Mouse (Mus musculus) kidney, embryonic 15.5 days (tissue): ENCODE results near the gene Vipr2. TPM values are rescaled to one million over a fixed set of nuclear protein-coding genes. Genes with fewer than 3 reads are reported as not detected.

Experiments used
- ATAC-seq: fragments of 200-750 bp; cut with Nextera tagmentation; replicated peaks from 2 replicates; pipeline ENCODE4 v1.8.0; 2017; ENCODE audit warnings: moderate TSS enrichment; ENCODE audit not compliant: low FRiP score
- H3K27ac ChIP-seq: fragments of 300-500 bp; sonication (generic); 2 replicates; pipeline ENCODE4 v1.5.1; 2015; ENCODE audit warnings: mild to moderate bottlenecking, inconsistent platforms
- H3K27me3 ChIP-seq: fragments of 300-500 bp; sonication (generic); 2 replicates; pipeline ENCODE4 v1.6.1; 2015; ENCODE audit warnings: inconsistent platforms
- H3K36me3 ChIP-seq: fragments of 300-500 bp; sonication (generic); 2 replicates; pipeline ENCODE4 v1.6.1; 2015; ENCODE audit warnings: inconsistent platforms
- H3K4me1 ChIP-seq: fragments of 300-500 bp; sonication (generic); 2 replicates; pipeline ENCODE4 v1.6.1; 2015; ENCODE audit warnings: inconsistent platforms
- H3K4me2 ChIP-seq: fragments of 300-500 bp; sonication (generic); 2 replicates; pipeline ENCODE4 v1.6.1; 2015; ENCODE audit warnings: moderate library complexity, mild to moderate bottlenecking, inconsistent platforms
- H3K4me3 ChIP-seq: fragments of 300-500 bp; sonication (generic); replicated peaks from 2 replicates; pipeline ENCODE4 v1.5.1; 2015; ENCODE audit warnings: mild to moderate bottlenecking, inconsistent platforms
- H3K9ac ChIP-seq: fragments of 300-500 bp; sonication (generic); 2 replicates; pipeline ENCODE4 v1.6.1; 2015; ENCODE audit warnings: mild to moderate bottlenecking, inconsistent platforms
- H3K9me3 ChIP-seq: fragments of 300-500 bp; sonication (generic); replicated peaks from 2 replicates; pipeline ENCODE4 v1.6.1; 2016; ENCODE audit warnings: inconsistent platforms
- WGBS: fragments of 180-500 bp; shearing (Covaris S2); methylation state at CpG from one replicate; pipeline ENCODE4 v1.1.7; 2015; ENCODE audit warnings: mixed read lengths; 5-methylcytosine and 5-hydroxymethylcytosine counted together
- polyA plus RNA-seq: library from polyadenylated mRNA; unstranded; fragments of >200 nt; fragmentation: Nextera tagmentation; extraction: Ambion mirVana; gene quantifications from 2 replicates; pipeline ENCODE4 v1.2.1, GENCODE M21; 2015

The Vipr2 gene
- polyA plus RNA-seq, 1 experiment from 2014 or later: 0.86 TPM

DNA sequence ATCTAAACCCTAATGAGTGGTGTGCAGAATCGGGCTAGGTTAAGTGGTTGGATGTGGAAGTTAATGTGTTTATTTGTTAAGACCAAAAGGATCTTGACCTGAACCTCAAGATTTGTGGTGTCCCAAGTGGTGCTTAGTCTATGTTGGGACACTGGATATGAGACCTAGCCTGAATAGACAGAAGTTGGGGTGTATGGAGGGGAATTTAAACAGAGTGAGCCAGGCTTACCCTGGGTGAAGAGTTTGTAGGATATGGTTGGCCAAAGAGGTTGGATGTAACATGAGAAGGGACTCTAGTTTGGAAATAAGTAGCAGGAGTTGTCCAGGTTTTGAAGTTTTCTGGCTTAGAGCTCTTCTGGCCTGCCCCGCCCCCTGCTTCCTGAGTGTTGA, 15.3 kb upstream of the Vipr2 start:
- no peaks in the 10 kb centered on the region for H3K27me3 ChIP-seq
- H3K27ac ChIP-seq: no peak overlapping the region
- 94% methylated on average over 2 of the region's 2 CpGs for WGBS
- no peak overlapping the region for H3K9ac ChIP-seq
- no peak overlapping the region for H3K4me2 ChIP-seq
- no peak overlapping the region for H3K4me3 ChIP-seq
- H3K9me3 ChIP-seq: peaks cover 37% of the 10 kb centered on the region
- H3K36me3 ChIP-seq: peaks cover 47% of the 10 kb centered on the region
- no peak for ATAC-seq
- H3K4me1 ChIP-seq: no peaks in the 10 kb centered on the region

DNA sequence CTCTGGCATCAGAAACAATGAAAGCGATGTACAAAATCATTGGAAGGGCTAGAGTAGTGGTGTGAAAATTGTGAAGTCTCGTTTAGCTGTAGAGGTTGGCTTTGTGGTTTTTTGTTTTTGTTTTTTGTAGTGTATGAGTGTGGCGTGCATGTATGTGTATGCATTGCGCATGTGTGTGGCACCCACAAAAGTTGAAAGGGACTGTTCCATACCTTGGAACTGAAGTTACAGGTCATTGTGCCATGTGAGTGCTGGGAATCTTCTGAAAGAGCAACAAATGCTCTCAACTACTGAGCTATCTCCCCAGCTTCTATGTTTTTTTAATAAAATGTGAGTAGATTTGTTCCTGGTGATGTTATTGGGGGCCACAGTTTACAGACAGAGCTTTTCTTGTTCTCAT, 14.5 kb upstream of the Vipr2 start:
- Histone ChIP-seq H3K36me3 (peaks cover 40% of the 10 kb centered on the region), H3K27ac (no peak overlapping the region), H3K4me1 (no peaks in the 10 kb centered on the region), H3K4me2 (no peak overlapping the region), H3K4me3 (no peak overlapping the region), H3K9me3 (peaks cover 37% of the 10 kb centered on the region), H3K27me3 (no peaks in the 10 kb centered on the region), H3K9ac (no peak overlapping the region)
- WGBS: 96% methylated on average over 4 of the region's 4 CpGs
- ATAC-seq: no peak

DNA sequence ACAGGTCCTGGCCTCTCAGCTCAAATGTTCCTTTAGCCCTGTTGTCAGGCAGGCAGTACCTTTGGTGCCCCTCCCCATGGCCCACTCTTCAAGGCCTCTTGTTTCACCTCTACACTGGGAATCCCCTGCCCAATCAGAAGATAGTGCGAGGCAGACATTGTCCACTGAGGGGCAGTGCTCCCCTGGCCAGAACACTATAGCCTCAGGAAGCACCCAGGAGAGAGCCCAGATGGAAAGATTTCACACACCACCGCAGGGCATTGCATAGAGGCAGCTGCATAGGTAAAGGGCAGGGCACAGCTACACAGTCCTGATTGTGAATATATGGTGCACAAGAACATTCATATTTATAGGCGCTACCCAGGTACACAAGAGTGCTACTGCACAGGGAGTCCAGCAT, 6.5 kb upstream of the Vipr2 start:
- H3K9ac ChIP-seq: no peak overlapping the region
- H3K27ac ChIP-seq: no peak overlapping the region
- H3K4me2 ChIP-seq: no peak overlapping the region
- H3K4me1 ChIP-seq: no peaks in the 10 kb centered on the region
- no peak overlapping the region for H3K4me3 ChIP-seq
- ATAC-seq: peak; percentile 87
- peaks cover 13% of the 10 kb centered on the region for H3K27me3 ChIP-seq
- H3K36me3 ChIP-seq: no peaks in the 10 kb centered on the region
- 21% methylated on average over 3 of the region's 3 CpGs for WGBS
- H3K9me3 ChIP-seq: no peaks in the 10 kb centered on the region

DNA sequence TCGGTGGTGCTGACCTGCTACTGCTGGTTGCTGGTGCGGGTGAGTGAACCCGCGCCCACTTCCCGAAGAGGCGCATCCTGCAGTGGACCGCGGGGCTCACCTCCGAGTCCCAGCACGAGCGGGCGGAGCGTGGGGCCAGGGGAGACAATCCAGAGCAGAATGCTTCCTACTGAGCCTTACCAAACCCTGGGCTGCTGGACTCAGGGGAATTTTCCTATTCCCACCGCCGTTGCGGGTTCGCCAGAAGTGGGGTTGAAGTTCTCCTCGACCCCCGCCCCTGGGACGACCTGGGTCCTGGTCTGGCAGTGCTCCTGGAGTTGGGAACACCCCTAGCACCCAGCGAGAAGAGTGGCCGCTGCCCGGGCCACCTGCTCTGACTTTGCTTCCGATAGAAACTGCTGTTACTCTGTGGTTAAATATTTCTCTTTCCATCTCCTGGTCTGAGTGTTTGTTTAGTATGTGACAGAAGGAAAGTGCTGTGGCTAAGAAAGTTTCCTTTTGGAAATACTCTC, 385 bp downstream of the Vipr2 start:
- WGBS: under 1% methylated on average over 24 of the region's 24 CpGs
- ATAC-seq: no peak; the same call in 1 of the 2 replicates
- no peaks in the 10 kb centered on the region for H3K9me3 ChIP-seq

DNA sequence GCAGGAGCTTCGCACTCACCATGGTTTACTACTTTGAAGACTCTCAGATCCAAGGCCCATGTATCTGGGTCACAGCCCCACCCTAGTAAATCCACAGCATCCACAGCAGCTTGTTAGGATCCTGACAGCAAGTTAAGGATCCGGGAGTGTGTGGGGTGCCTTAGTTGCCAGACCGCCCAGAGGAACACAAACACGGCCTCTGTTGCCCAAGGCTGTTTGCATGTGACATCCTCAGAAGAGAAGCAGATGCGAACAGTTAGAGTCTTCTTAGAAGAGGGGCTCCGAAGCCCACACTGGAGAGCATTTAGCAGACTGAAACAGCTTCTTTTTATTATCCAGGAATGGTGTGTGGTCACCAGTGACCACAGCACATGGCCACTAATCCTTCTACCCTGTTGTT, 5.6 kb downstream of the Vipr2 start:
- no peaks in the 10 kb centered on the region for H3K4me1 ChIP-seq
- peaks cover 12% of the 10 kb centered on the region for H3K27me3 ChIP-seq
- WGBS: 76% methylated on average over 6 of the region's 6 CpGs
- H3K27ac ChIP-seq: no peak overlapping the region
- H3K4me3 ChIP-seq: no peak overlapping the region
- no peak overlapping the region for H3K9ac ChIP-seq
- ATAC-seq: no peak
- H3K9me3 ChIP-seq: no peaks in the 10 kb centered on the region
- H3K4me2 ChIP-seq: no peak overlapping the region
- H3K36me3 ChIP-seq: no peaks in the 10 kb centered on the region

More for the DNA sequence above, 385 bp downstream of the Vipr2 start:
- Histone ChIP-seq H3K27me3 (peaks cover 38% of the 10 kb centered on the region), H3K9ac (peak overlapping the region; percentile 55), H3K4me2 (peak overlapping the region; percentile 97), H3K4me3 (peak overlapping the region; percentile 59), H3K36me3 (no peaks in the 10 kb centered on the region), H3K4me1 (peaks cover 7% of the 10 kb centered on the region), H3K27ac (no peak overlapping the region)

DNA sequence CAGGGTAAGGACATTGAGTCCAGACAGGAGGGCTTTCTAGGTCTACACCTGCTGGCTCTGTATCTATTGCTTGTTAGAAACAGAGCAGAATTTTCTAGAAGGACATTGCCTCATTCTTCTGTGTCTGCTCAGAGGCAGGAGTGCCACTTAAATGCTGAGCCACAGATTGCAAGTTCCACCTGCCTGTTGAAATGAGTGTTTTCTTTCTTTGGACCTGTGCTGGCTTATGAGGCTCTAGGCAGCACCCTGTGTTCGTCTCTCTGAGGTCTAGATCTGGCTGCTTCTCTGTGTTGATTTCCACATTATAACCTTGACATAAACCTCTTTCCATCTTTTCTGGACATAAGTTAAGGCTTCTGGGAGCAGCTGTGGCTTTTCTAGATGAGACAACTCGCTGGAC, 6.8 kb downstream of the Vipr2 start:
- H3K4me1 ChIP-seq: no peaks in the 10 kb centered on the region
- H3K4me2 ChIP-seq: no peak overlapping the region
- H3K36me3 ChIP-seq: no peaks in the 10 kb centered on the region
- 70% methylated on average over 2 of the region's 2 CpGs for WGBS
- no peak overlapping the region for H3K27ac ChIP-seq
- peaks cover 2% of the 10 kb centered on the region for H3K27me3 ChIP-seq
- H3K4me3 ChIP-seq: no peak overlapping the region
- no peaks in the 10 kb centered on the region for H3K9me3 ChIP-seq
- no peak for ATAC-seq
- no peak overlapping the region for H3K9ac ChIP-seq

DNA sequence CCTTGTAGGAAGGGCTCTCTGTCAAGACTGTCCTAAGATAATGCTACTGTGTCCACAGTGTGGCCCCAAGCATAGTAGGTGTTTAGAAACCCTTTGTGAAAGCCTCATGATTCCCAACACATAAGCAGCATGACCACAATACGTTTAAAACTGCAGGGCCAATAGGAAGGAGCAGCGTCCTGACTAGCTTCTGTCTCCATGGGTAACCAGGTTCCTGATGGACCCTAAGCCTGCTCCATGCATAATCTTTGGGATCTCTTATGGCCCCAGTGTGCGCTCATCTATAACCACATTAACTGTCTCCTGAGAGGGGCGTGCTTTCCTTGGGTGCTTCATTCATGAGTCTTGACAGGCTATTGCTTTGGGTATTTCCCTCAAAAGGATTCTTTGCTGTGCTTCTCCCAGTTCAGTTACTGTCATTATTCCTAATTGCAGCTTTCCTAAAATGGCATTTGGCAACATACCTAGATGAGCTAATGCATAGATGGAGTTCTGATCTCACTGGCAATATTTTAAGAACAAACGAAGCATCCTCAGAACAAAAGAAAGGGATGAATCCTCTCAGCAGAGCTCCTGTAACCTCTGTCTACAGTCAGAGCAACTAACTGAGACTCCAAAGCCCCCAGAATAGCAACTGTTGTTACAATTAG, 9.6 kb downstream of the Vipr2 start:
- no peak overlapping the region for H3K27ac ChIP-seq
- no peak for ATAC-seq
- no peak overlapping the region for H3K4me2 ChIP-seq
- H3K4me3 ChIP-seq: no peak overlapping the region
- WGBS: 77% methylated on average over 5 of the region's 5 CpGs
- no peaks in the 10 kb centered on the region for H3K4me1 ChIP-seq
- H3K9ac ChIP-seq: no peak overlapping the region
- H3K27me3 ChIP-seq: no peaks in the 10 kb centered on the region
- H3K9me3 ChIP-seq: no peaks in the 10 kb centered on the region
- H3K36me3 ChIP-seq: no peaks in the 10 kb centered on the region

DNA sequence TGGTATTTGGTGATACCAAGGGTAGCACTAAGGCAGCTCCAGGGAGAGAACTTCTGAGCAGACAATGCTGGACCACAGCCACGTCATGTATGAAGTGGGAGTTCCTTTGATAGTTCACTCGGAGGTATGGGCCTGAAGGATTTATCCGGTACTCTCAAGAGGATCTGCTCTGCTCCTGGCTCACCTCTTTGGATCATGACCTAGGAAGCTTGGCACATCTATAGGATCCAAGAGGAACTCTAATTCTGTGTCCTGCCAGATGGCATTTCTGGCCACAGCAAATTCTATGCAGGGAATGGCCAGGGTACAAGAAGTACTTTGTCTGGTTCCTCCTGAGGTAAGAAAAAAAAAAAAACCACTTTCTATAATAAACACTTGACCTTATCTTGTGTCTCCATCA, 12.3 kb downstream of the Vipr2 start:
- Histone ChIP-seq H3K27me3 (no peaks in the 10 kb centered on the region), H3K36me3 (no peaks in the 10 kb centered on the region), H3K4me1 (no peaks in the 10 kb centered on the region), H3K4me3 (no peak overlapping the region), H3K4me2 (no peak overlapping the region), H3K9ac (no peak overlapping the region), H3K9me3 (no peaks in the 10 kb centered on the region), H3K27ac (no peak overlapping the region)
- WGBS: 90% methylated on average over 3 of the region's 3 CpGs
- no peak for ATAC-seq

DNA sequence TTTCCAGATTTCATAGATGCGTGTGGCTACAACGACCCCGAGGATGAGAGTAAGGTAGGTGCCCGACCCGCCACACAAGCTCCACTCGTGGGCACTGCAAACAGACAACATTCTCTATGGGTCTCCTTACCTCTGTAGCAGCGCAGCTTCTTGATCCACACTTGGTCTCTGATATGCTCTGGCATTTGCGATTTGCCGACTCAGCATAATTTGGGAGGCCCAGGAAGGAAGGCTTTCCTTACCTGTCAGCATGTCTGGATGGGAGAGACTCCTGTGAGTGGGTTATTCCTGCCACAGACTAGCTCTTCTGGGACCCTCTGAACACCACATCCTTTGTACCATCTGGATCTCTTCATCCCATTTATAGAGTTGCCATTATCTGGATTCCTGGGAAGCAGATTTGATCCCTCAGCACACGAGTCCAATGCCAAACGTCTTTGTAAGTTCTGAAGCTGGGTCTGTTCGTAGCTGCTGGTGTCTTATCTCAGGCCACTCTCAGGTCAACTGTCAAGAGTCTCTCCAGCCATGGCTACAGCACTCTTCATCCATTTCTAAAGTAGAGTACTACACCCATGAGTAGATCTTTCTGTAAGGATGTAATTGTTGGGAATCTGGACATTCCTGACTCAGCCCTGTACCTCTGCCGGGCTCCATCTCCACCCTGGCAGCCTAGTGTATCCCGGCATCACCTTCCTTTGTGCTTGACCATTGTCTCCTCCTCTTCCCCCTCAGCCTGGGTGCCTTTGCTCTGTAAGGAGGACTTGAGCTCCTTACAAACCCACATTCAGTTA, 17.4 kb downstream of the Vipr2 start:
- H3K4me3 ChIP-seq: no peak overlapping the region
- H3K9ac ChIP-seq: no peak overlapping the region
- no peaks in the 10 kb centered on the region for H3K27me3 ChIP-seq
- no peaks in the 10 kb centered on the region for H3K9me3 ChIP-seq
- WGBS: 85% methylated on average over 14 of the region's 14 CpGs
- ATAC-seq: no peak
- no peak overlapping the region for H3K27ac ChIP-seq
- no peak overlapping the region for H3K4me2 ChIP-seq
- H3K36me3 ChIP-seq: no peaks in the 10 kb centered on the region
- no peaks in the 10 kb centered on the region for H3K4me1 ChIP-seq

DNA sequence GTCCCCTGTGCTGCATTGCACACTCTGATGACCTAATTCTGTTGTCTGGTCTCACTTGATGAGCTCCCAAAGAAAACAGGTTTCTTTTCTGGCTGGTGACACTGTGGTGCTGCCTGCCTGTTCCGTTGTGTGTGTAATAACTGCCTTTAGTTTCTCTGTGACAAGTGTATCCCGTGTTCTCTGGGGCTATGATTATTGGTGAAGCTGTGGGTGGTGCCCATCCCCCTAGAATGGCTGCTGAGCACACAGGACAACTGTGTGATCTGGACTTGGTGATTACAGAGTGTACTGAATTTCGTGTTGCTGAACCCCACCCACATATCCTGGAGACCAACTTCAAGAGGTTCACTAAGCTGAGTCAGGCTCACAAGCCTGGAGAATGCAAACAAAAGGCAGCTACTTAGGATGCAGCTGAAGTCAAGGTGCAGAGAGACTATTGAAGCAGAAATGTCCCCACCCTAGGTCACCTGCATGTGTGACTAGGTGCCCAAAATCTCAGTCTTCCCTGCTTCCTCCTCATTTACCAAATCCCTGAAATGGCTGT, 18.9 kb downstream of the Vipr2 start:
- H3K36me3 ChIP-seq: no peaks in the 10 kb centered on the region
- no peak overlapping the region for H3K4me2 ChIP-seq
- 76% methylated on average over 3 of the region's 3 CpGs for WGBS
- H3K27ac ChIP-seq: no peak overlapping the region
- no peak overlapping the region for H3K4me3 ChIP-seq
- H3K27me3 ChIP-seq: no peaks in the 10 kb centered on the region
- no peak overlapping the region for H3K9ac ChIP-seq
- H3K9me3 ChIP-seq: no peaks in the 10 kb centered on the region
- ATAC-seq: no peak
- H3K4me1 ChIP-seq: no peaks in the 10 kb centered on the region

DNA sequence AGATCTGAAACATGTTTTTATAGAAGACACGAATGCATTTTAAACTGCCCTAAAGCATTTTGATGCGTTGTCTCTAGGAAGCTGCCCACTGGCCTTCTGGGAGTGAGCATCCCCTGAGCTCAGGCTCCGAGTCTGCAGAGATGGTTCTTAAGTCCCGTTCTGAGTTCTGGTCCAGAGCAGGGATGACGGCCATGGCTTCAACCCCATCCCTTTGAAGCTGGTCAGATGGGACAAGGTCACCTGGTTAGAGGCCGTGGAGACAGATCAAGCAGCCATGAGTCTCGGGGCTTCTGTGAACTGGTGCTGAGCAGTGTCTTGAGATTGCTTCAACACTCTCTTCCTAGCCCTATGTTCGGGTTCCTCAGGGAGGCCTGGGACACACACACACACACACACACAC, 19.6 kb downstream of the Vipr2 start:
- Histone ChIP-seq H3K27me3 (no peaks in the 10 kb centered on the region), H3K27ac (no peak overlapping the region), H3K9me3 (no peaks in the 10 kb centered on the region), H3K36me3 (no peaks in the 10 kb centered on the region), H3K4me3 (no peak overlapping the region), H3K4me1 (no peaks in the 10 kb centered on the region), H3K4me2 (no peak overlapping the region), H3K9ac (no peak overlapping the region)
- ATAC-seq: no peak
- WGBS: 88% methylated on average over 8 of the region's 8 CpGs

DNA sequence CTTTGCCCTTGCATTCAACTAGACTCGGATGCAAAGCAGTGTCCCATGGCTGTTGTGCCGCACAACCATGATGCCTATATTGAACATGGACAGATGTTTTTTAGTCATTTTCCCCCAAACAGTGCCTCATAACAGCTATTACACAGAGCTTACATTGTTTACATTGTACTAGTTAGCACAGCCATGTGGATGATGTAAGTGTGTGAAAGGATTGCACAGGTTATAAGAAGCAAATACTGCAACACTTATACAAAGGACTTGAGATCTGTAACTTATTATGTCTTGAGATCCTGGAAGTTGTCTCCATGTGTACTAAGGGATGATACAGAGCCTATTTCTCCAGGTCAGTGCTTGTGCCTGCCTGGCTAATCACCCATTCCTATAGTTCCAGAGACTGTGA, 24.4 kb downstream of the Vipr2 start:
- Histone ChIP-seq H3K27me3 (no peaks in the 10 kb centered on the region), H3K27ac (no peak overlapping the region), H3K4me3 (no peak overlapping the region), H3K9ac (no peak overlapping the region), H3K9me3 (no peaks in the 10 kb centered on the region), H3K4me1 (no peaks in the 10 kb centered on the region), H3K36me3 (no peaks in the 10 kb centered on the region), H3K4me2 (no peak overlapping the region)
- ATAC-seq: no peak
- WGBS: 92% methylated on average over 2 of the region's 2 CpGs
